Mouse (Mus musculus): Measurements from ENCODE around the gene Cdc20. TPM values are rescaled to one million over a fixed set of nuclear protein-coding genes. Genes with fewer than 3 reads are reported as not detected.

Cdc20 gene
- total and polyA plus RNA-seq, 2 experiments from 2014 or later: 57.8 to 78.4 TPM

DNA sequence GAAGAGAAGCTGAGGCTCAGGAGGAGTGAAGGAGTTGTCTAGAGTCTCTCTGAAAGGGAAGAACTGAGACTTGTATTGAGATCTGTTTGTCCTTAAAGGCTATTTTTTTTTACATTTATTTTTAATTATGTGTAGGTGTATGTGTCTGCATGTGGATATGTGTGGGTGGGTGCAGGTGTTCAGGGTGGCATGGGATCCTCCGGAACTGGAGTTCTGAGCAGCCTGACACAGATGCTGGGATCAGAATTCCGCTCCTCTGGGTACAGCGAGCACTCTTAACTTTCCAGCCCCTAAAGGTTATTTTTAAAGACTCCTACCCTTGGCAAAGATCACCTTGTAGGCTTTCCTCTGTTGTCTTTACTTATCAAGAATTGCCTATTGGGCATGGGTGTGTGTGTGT, 27.8 kb upstream of the Cdc20 start:
- Histone ChIP-seq H3K36me3 (replicated peaks; ENCODE audit: control insufficient read depth, insufficient read depth, low read length) (no peaks in the 10 kb centered on the region), H3K4me3 (ENCODE audit: low read depth, low read length) (no peak overlapping the region), H3K9ac (replicated peaks; ENCODE audit: low read depth, low read length) (no peak overlapping the region), H3K9me3 (replicated peaks; ENCODE audit: control insufficient read depth, low read length) (no peaks in the 10 kb centered on the region), H3K4me1 (ENCODE audit: control insufficient read depth, insufficient read depth) (no peaks in the 10 kb centered on the region), H3K27me3 (ENCODE audit: control insufficient read depth, insufficient read depth, low read length) (no peaks in the 10 kb centered on the region), H3K4me2 (ENCODE audit: low read depth, low read length) (no peak overlapping the region), H3K27ac (ENCODE audit: low read depth) (no peak overlapping the region)
- no peak for ATAC-seq (ENCODE audit: insufficient read depth, low read depth)
- TF ChIP-seq CTCF (IDR thresholded peaks at IDR 0.05; ENCODE audit: low read depth): no peak
- no peak for TF ChIP-seq EP300 (IDR thresholded peaks at IDR 0.05; ENCODE audit: low read depth)
- 66% methylated on average over 3 of the region's 3 CpGs for WGBS
- no peak for DNase-seq (ENCODE audit: low spot score)

GRCm38 (mm10) chr4:118457345-118457975, 20.3 kb upstream of the Cdc20 start, which contains the start of gene Mpl:
Gene Mpl (minus strand): TSS chr4:118457513.
- ATAC-seq (ENCODE audit: insufficient read depth, low read depth): no peak
- WGBS: 57% methylated on average over 9 of the region's 9 CpGs
- Histone ChIP-seq H3K36me3 (replicated peaks; ENCODE audit: control insufficient read depth, insufficient read depth, low read length) (no peaks in the 10 kb centered on the region), H3K27me3 (ENCODE audit: control insufficient read depth, insufficient read depth, low read length) (no peaks in the 10 kb centered on the region), H3K27ac (ENCODE audit: low read depth) (no peak within 1 kb of the TSS), H3K9me3 (replicated peaks; ENCODE audit: control insufficient read depth, low read length) (no peaks in the 10 kb centered on the region), H3K4me1 (ENCODE audit: control insufficient read depth, insufficient read depth) (no peaks in the 10 kb centered on the region), H3K9ac (replicated peaks; ENCODE audit: low read depth, low read length) (no peak within 1 kb of the TSS), H3K4me2 (ENCODE audit: low read depth, low read length) (no peak within 1 kb of the TSS), H3K4me3 (ENCODE audit: low read depth, low read length) (no peak within 1 kb of the TSS)
- DNase-seq (ENCODE audit: low spot score): no peak
- TF ChIP-seq CTCF (IDR thresholded peaks at IDR 0.05; ENCODE audit: low read depth) (no peak), EP300 (IDR thresholded peaks at IDR 0.05; ENCODE audit: low read depth) (no peak)

DNA sequence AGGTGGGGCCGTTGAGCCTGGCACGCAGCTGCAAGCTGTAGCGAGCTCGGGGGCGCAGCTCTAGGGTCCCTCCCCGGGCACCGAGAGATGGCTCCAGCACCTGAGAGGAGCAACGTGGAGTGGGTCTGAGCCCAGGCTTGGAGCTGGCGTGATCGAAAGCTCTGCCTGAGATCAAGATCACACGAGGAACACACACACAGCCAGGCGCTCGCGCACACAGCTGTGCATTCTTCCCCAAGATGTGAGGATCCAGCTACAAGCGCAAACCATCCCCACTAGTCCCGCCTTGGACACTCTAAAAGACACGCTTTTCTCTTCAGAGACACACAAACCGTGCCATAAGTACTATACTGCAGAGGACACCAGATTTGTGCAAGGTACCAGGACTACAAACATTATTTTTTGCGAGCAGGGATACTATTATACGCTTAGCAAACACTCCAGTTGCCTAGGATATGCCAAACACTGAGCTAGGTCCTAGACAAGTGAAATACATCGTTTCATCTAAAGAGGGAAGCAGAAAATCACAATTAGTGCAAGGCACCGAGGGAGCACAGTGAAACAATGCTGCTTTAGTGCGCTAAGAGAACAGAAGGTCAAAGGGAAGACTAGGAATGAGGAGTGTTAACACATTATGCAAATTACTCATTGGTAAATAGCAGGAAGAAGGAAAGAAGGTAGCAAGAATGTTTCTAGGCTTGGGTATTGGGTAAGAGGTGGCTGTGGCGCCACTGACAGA, 9.4 kb upstream of the Cdc20 start:
- no peak for TF ChIP-seq CTCF (IDR thresholded peaks at IDR 0.05; ENCODE audit: low read depth)
- no peak for TF ChIP-seq EP300 (IDR thresholded peaks at IDR 0.05; ENCODE audit: low read depth)
- Histone ChIP-seq H3K4me1 (ENCODE audit: control insufficient read depth, insufficient read depth) (peaks cover 12% of the 10 kb centered on the region; the same call in 1 of the 2 replicates), H3K27me3 (ENCODE audit: control insufficient read depth, insufficient read depth, low read length) (no peaks in the 10 kb centered on the region), H3K4me3 (ENCODE audit: low read depth, low read length) (peak overlapping the region; percentile 42), H3K9me3 (replicated peaks; ENCODE audit: control insufficient read depth, low read length) (no peaks in the 10 kb centered on the region), H3K4me2 (ENCODE audit: low read depth, low read length) (peak overlapping the region; percentile 64), H3K36me3 (replicated peaks; ENCODE audit: control insufficient read depth, insufficient read depth, low read length) (no peaks in the 10 kb centered on the region), H3K9ac (replicated peaks; ENCODE audit: low read depth, low read length) (0 out of 2 replicates have a peak overlapping the region, but pooled peaks have one; percentile 35), H3K27ac (ENCODE audit: low read depth) (no peak overlapping the region)
- ATAC-seq (ENCODE audit: insufficient read depth, low read depth) (0 out of 2 replicates have a peak, but pooled peaks have one; percentile 5), DNase-seq (ENCODE audit: low spot score) (no peak)
- 41% methylated on average over 24 of the region's 24 CpGs for WGBS

DNA sequence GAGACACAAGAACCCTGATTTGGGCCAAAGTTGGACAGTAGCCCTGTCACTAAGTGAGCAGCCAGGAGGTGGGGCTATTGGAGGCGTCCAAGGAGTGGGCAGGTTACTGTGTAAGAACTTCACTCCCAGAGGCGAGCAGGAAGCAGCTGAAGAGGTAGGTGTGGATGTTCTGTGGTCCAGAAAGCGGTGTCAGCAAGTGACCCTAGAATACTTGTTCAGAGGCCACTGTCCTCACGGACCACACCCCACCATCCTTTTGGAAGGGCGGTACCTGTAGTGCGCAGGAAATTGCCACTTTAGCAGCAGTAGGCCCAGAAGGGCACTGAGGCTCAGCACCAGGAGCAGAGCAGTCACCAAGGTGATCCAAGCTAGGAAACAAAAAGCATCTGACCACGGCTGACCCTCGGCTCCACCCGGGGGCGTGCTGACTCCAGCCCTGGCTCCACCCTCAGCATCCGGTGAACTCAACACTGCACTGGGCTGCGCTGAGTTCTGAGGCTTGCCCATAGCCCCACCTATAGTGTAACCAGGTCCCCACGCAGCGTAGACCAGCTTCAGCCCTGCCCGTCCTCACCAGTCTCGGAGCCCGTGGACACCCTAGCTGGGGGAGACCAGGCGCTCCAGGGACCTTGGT, 8.7 kb upstream of the Cdc20 start:
- Histone ChIP-seq H3K9me3 (replicated peaks; ENCODE audit: control insufficient read depth, low read length) (no peaks in the 10 kb centered on the region), H3K36me3 (replicated peaks; ENCODE audit: control insufficient read depth, insufficient read depth, low read length) (no peaks in the 10 kb centered on the region), H3K27me3 (ENCODE audit: control insufficient read depth, insufficient read depth, low read length) (no peaks in the 10 kb centered on the region), H3K9ac (replicated peaks; ENCODE audit: low read depth, low read length) (0 out of 2 replicates have a peak overlapping the region, but pooled peaks have one; percentile 35), H3K4me3 (ENCODE audit: low read depth, low read length) (peak overlapping the region; percentile 42), H3K4me1 (ENCODE audit: control insufficient read depth, insufficient read depth) (peaks cover 12% of the 10 kb centered on the region; the same call in 1 of the 2 replicates), H3K4me2 (ENCODE audit: low read depth, low read length) (peak overlapping the region; percentile 64), H3K27ac (ENCODE audit: low read depth) (no peak overlapping the region)
- no peak for TF ChIP-seq EP300 (IDR thresholded peaks at IDR 0.05; ENCODE audit: low read depth)
- no peak for TF ChIP-seq CTCF (IDR thresholded peaks at IDR 0.05; ENCODE audit: low read depth)
- ATAC-seq (ENCODE audit: insufficient read depth, low read depth): peak; percentile 70
- WGBS: 28% methylated on average over 18 of the region's 18 CpGs
- DNase-seq (ENCODE audit: low spot score): no peak

DNA sequence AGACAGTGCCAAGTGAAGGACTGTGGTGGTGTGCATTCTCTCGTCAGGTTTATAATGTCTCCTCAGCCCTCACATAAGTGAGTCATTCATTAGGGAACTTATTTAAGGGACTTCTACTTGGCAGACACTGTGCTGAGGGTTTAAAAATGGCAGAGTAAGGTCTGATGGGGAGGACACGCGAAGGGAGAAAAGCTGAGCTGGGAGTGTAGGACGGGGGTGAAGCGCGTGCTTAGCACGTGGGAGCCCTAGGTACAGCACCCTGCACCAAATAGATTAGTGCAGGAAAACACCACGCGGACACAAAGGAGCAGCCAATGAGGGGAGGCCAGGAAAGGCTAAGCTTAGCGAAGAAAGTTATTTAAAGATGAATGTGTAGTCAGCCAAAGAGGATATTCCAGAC, 7.9 kb upstream of the Cdc20 start:
- Histone ChIP-seq H3K27me3 (ENCODE audit: control insufficient read depth, insufficient read depth, low read length) (no peaks in the 10 kb centered on the region), H3K4me2 (ENCODE audit: low read depth, low read length) (no peak overlapping the region), H3K9ac (replicated peaks; ENCODE audit: low read depth, low read length) (no peak overlapping the region), H3K27ac (ENCODE audit: low read depth) (no peak overlapping the region), H3K9me3 (replicated peaks; ENCODE audit: control insufficient read depth, low read length) (no peaks in the 10 kb centered on the region), H3K4me1 (ENCODE audit: control insufficient read depth, insufficient read depth) (peaks cover 12% of the 10 kb centered on the region; the same call in 1 of the 2 replicates), H3K36me3 (replicated peaks; ENCODE audit: control insufficient read depth, insufficient read depth, low read length) (no peaks in the 10 kb centered on the region), H3K4me3 (ENCODE audit: low read depth, low read length) (no peak overlapping the region)
- ATAC-seq (ENCODE audit: insufficient read depth, low read depth) (peak; percentile 24; the same call in 1 of the 2 replicates), DNase-seq (ENCODE audit: low spot score) (no peak)
- WGBS: 65% methylated on average over 10 of the region's 10 CpGs
- TF ChIP-seq EP300 (IDR thresholded peaks at IDR 0.05; ENCODE audit: low read depth) (no peak), CTCF (IDR thresholded peaks at IDR 0.05; ENCODE audit: low read depth) (no peak)
